Mouse (Mus musculus): Measurements from ENCODE around the gene Cd36. TPM values are rescaled to one million over a fixed set of nuclear protein-coding genes. Genes with fewer than 3 reads are reported as not detected.

Cd36 gene
- polyA plus RNA-seq, 1 experiment = 256 TPM

GRCm38 (mm10) chr5:17893577-17894172 is 5.1 kb upstream of the Cd36 start:
- H3K4me3 ChIP-seq (replicated peaks; ENCODE audit: extremely low read depth, low read depth, low read length) = no peak overlapping the region
- TF ChIP-seq CTCF (IDR thresholded peaks at IDR 0.05; ENCODE audit: insufficient read depth, low read length) (no peak), POLR2A (IDR thresholded peaks at IDR 0.05; ENCODE audit: borderline replicate concordance, extremely low read depth, low read depth, low read length) (no peak)
- WGBS = 24% methylated on average over 2 of the region's 2 CpGs
- H3K4me1 ChIP-seq (ENCODE audit: control insufficient read depth, insufficient read depth, low read length) = no peaks in the 10 kb centered on the region; the same call in 1 of the 2 replicates
- no peak for DNase-seq

DNA sequence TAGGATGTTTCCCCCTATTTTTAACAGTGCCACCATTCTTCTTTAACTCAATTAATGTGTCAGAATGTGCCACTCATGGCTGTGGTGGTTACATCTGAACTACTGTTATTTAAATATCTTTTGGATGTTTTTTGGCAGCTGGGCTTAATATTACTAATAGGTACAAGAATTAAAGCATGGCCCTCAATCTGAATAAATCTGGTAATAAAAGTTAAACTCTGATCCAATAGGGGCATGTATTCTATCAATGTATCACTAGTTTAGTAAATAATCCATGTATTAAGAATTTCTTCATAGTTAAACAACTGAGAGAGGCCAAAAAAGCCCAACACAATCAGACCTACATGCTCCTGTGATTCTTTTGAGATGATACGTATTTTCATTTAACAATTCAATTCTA is 690 bp upstream of the Cd36 start:
- 90% methylated on average over 1 of the region's 1 CpGs for WGBS
- DNase-seq = no peak
- TF ChIP-seq POLR2A (IDR thresholded peaks at IDR 0.05; ENCODE audit: borderline replicate concordance, extremely low read depth, low read depth, low read length) = no peak
- no peak for TF ChIP-seq CTCF (IDR thresholded peaks at IDR 0.05; ENCODE audit: insufficient read depth, low read length)

GRCm38 (mm10) chr5:17886377-17886776 is 2.2 kb downstream of the Cd36 start:
- no peak for TF ChIP-seq CTCF (IDR thresholded peaks at IDR 0.05; ENCODE audit: insufficient read depth, low read length)
- TF ChIP-seq POLR2A (IDR thresholded peaks at IDR 0.05; ENCODE audit: borderline replicate concordance, extremely low read depth, low read depth, low read length) = no peak
- Histone ChIP-seq H3K4me3 (replicated peaks; ENCODE audit: extremely low read depth, low read depth, low read length) (peak overlapping the region; percentile 49), H3K4me1 (ENCODE audit: control insufficient read depth, insufficient read depth, low read length) (peaks cover 12% of the 10 kb centered on the region)
- WGBS = 35% methylated on average over 3 of the region's 3 CpGs
- DNase-seq = no peak

More for the DNA sequence above, 690 bp upstream of the Cd36 start:
- H3K4me3 ChIP-seq (replicated peaks; ENCODE audit: extremely low read depth, low read depth, low read length) = no peak overlapping the region
- H3K4me1 ChIP-seq (ENCODE audit: control insufficient read depth, insufficient read depth, low read length) = peaks cover 9% of the 10 kb centered on the region

- Histone ChIP-seq H3K4me3 (replicated peaks; ENCODE audit: extremely low read depth, low read depth, low read length) (no peak overlapping the region), H3K4me1 (ENCODE audit: control insufficient read depth, insufficient read depth, low read length) (peaks cover 19% of the 10 kb centered on the region)
- WGBS = 41% methylated on average over 3 of the region's 3 CpGs
- DNase-seq = no peak
- no peak for TF ChIP-seq POLR2A (IDR thresholded peaks at IDR 0.05; ENCODE audit: borderline replicate concordance, extremely low read depth, low read depth, low read length)
- no peak for TF ChIP-seq CTCF (IDR thresholded peaks at IDR 0.05; ENCODE audit: insufficient read depth, low read length)
Observed at GRCm38 (mm10) chr5:17883357-17883875, 5.2 kb downstream of the Cd36 start.

- peaks cover 30% of the 10 kb centered on the region for H3K4me1 ChIP-seq (ENCODE audit: control insufficient read depth, insufficient read depth, low read length)
- WGBS = 62% methylated on average over 2 of the region's 2 CpGs
- no peak overlapping the region for H3K4me3 ChIP-seq (replicated peaks; ENCODE audit: extremely low read depth, low read depth, low read length)
- no peak for DNase-seq
- no peak for TF ChIP-seq POLR2A (IDR thresholded peaks at IDR 0.05; ENCODE audit: borderline replicate concordance, extremely low read depth, low read depth, low read length)
- no peak for TF ChIP-seq CTCF (IDR thresholded peaks at IDR 0.05; ENCODE audit: insufficient read depth, low read length)
Observed at GRCm38 (mm10) chr5:17881542-17881896, 7.1 kb downstream of the Cd36 start.

DNA sequence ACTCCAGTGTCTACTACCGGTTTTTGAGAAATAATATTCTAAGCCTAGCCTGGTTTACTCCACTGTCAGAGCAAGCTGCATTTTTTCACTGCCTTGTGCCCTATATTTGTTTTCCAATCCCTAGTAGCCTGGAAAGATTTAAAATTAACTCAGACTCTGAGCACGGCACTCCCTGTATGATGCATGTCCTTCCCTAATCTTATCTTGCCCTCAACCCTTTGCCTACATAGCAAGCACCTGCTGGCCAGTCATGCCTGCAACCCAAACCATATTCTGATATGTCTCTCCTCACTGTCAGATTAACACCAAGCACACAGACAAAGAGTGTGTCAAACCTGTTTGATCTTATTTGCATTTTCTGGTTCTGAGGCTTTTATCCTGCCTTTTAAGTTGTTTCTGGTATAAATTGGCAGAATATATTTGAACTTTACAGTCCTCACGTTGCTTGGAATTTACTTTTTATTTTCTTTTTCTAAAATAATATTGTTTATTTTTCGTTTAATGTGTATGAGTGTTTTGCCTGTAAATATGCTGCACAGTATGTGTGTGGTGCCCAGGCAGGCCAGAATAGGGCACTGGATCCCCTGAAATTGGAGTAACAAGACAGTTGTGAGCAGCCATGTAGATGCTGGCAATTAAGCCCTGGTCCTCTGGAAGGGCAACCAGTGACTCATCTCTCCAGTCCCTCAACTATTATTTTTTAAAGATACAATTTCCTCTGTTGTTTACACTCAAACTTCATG is 7.6 kb downstream of the Cd36 start:
- DNase-seq = no peak
- WGBS = 55% methylated on average over 4 of the region's 4 CpGs

DNA sequence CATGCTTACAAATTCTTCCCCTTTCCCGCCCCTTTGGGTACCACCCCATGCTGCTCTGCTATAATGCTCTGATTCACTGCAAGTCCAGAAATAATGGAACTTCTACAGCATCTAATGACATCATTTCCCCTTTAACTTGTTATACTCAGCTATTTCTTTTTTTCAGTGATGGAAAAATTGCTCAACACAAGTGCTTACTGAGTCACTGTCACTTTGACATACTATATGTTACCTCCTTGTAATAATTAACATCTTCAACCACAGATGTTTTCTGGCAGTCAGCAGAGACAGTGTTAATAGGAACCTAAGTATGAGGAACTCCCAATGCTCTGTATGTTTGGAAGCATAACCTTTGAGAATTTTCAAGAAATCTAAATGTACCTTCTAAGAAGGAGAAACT is 8.7 kb downstream of the Cd36 start:
- Histone ChIP-seq H3K4me3 (replicated peaks; ENCODE audit: extremely low read depth, low read depth, low read length) (no peak overlapping the region), H3K4me1 (ENCODE audit: control insufficient read depth, insufficient read depth, low read length) (peaks cover 27% of the 10 kb centered on the region)
- TF ChIP-seq POLR2A (IDR thresholded peaks at IDR 0.05; ENCODE audit: borderline replicate concordance, extremely low read depth, low read depth, low read length) = no peak
- no peak for TF ChIP-seq CTCF (IDR thresholded peaks at IDR 0.05; ENCODE audit: insufficient read depth, low read length)
- WGBS = 72% methylated on average over 1 of the region's 1 CpGs
- no peak for DNase-seq

More for the DNA sequence above, 7.6 kb downstream of the Cd36 start:
- Histone ChIP-seq H3K4me1 (ENCODE audit: control insufficient read depth, insufficient read depth, low read length) (peaks cover 30% of the 10 kb centered on the region), H3K4me3 (replicated peaks; ENCODE audit: extremely low read depth, low read depth, low read length) (no peak overlapping the region)
- TF ChIP-seq POLR2A (IDR thresholded peaks at IDR 0.05; ENCODE audit: borderline replicate concordance, extremely low read depth, low read depth, low read length) (no peak), CTCF (IDR thresholded peaks at IDR 0.05; ENCODE audit: insufficient read depth, low read length) (no peak)

- H3K4me3 ChIP-seq (replicated peaks; ENCODE audit: extremely low read depth, low read depth, low read length) = peak overlapping the region; percentile 23
- WGBS = 26% methylated on average over 7 of the region's 7 CpGs
Observed at GRCm38 (mm10) chr5:17877044-17877443, 11.6 kb downstream of the Cd36 start.

GRCm38 (mm10) chr5:17876637-17877036 is 12.0 kb downstream of the Cd36 start:
- WGBS = 4% methylated on average over 3 of the region's 3 CpGs
- TF ChIP-seq CTCF (IDR thresholded peaks at IDR 0.05; ENCODE audit: insufficient read depth, low read length) (no peak), POLR2A (IDR thresholded peaks at IDR 0.05; ENCODE audit: borderline replicate concordance, extremely low read depth, low read depth, low read length) (no peak)
- no peak for DNase-seq
- H3K4me3 ChIP-seq (replicated peaks; ENCODE audit: extremely low read depth, low read depth, low read length) = peak overlapping the region; percentile 23
- peaks cover 21% of the 10 kb centered on the region for H3K4me1 ChIP-seq (ENCODE audit: control insufficient read depth, insufficient read depth, low read length)

More at GRCm38 (mm10) chr5:17877044-17877443, 11.6 kb downstream of the Cd36 start:
- peaks cover 21% of the 10 kb centered on the region for H3K4me1 ChIP-seq (ENCODE audit: control insufficient read depth, insufficient read depth, low read length)
- TF ChIP-seq POLR2A (IDR thresholded peaks at IDR 0.05; ENCODE audit: borderline replicate concordance, extremely low read depth, low read depth, low read length) (no peak), CTCF (IDR thresholded peaks at IDR 0.05; ENCODE audit: insufficient read depth, low read length) (no peak)
- DNase-seq = no peak
